Mouse (Mus musculus) Patski (cell line): ENCODE data around the gene Chrm1. TPM values are rescaled to one million over a fixed set of nuclear protein-coding genes. Genes with fewer than 3 reads are reported as not detected.

Experiments
- ATAC-seq: fragments of 100-300 bp; one replicate; pipeline ENCODE4 v1.8.0; 2021
- CTCF ChIA-PET: fragments of 350-600 bp; sonication (Branson Sonifier 250); formaldehyde crosslinking; loops from one replicate; lab custom pipeline; 2022; ENCODE audit warnings: inconsistent platforms; lab: Charles Lee
- POLR2A ChIA-PET: fragments of 350-600 bp; sonication (Branson Sonifier 250); formaldehyde crosslinking; loops from one replicate; lab custom pipeline; 2022; ENCODE audit warnings: antibody characterized with exemption, inconsistent platforms; lab: Charles Lee
- DNase-seq: peaks from one replicate; pipeline ENCODE4 v3.0.0-alpha.2; 2011; ENCODE audit warnings: low read depth, low spot score
- H3K27me3 ChIP-seq: fragments of 371-371 bp; one replicate; pipeline ENCODE4 v1.5.1; 2021
- CTCF ChIP-seq: fragments of 100-300 bp; IDR thresholded peaks from one replicate; pipeline ENCODE4 v1.5.1; 2021
- in situ Hi-C: fragments of 300-500 bp; cut with MboI; formaldehyde crosslinking; loops from 3 replicates; pipeline ENCODE4 v1.11.1; 2018; ENCODE audit warnings: low pct_unique_long_range_greater_than_20kb, mixed read lengths
- polyA plus RNA-seq: library from polyadenylated mRNA; unstranded; gene quantifications from one replicate; pipeline ENCODE4 v1.2.3, GENCODE M21; 2021

Chrm1 gene
- 0.01 TPM for polyA plus RNA-seq

- no peak for ATAC-seq
- ChIA-PET CTCF (interaction anchor here (0.9 to 1.9 kb wide), 4 partner anchors 9 to 20 kb away, joined by 3 to 9 read pairs (median 6); no protein-coding TSS in a partner anchor), POLR2A (no interaction called here)
- in situ Hi-C loops = no loop called here
- no peak for DNase-seq
- no peak for TF ChIP-seq CTCF
- H3K27me3 ChIP-seq = peaks cover 7% of the 10 kb centered on the region
Observed at GRCm38 (mm10) chr19:8663360-8663839, at the start of gene Chrm1. Chrm1 (plus strand) TSS chr19:8663789.

GRCm38 (mm10) chr19:8614343-8614742 lies 49.2 kb upstream of the Chrm1 start:
- H3K27me3 ChIP-seq = peaks cover 49% of the 10 kb centered on the region
- no peak for DNase-seq
- POLR2A ChIA-PET = no interaction called here
- CTCF ChIA-PET = interaction anchor here (1.9 kb wide), 1 partner anchor 36 kb away, joined by 4 read pairs; no protein-coding TSS in a partner anchor
- TF ChIP-seq CTCF = no peak
- ATAC-seq = no peak
- in situ Hi-C loops = no loop called here

GRCm38 (mm10) chr19:8616314-8616713 lies 47.3 kb upstream of the Chrm1 start:
- ATAC-seq = no peak
- TF ChIP-seq CTCF = no peak
- in situ Hi-C loops = no loop called here
- peaks cover 43% of the 10 kb centered on the region for H3K27me3 ChIP-seq
- ChIA-PET CTCF (no interaction called here), POLR2A (no interaction called here)
- DNase-seq = no peak

GRCm38 (mm10) chr19:8617904-8618303 lies 45.7 kb upstream of the Chrm1 start, which contains the start of gene Slc22a6:
Slc22a6 (plus strand) TSS chr19:8618039.
- CTCF ChIA-PET = no interaction called here
- no peak for DNase-seq
- peaks cover 38% of the 10 kb centered on the region for H3K27me3 ChIP-seq
- TF ChIP-seq CTCF = no peak
- in situ Hi-C loops = no loop called here
- no peak for ATAC-seq
- POLR2A ChIA-PET = no interaction called here

- in situ Hi-C loops = no loop called here
- ATAC-seq (no peak), DNase-seq (no peak)
- TF ChIP-seq CTCF = no peak
- ChIA-PET POLR2A (no interaction called here), CTCF (interaction anchor here (1.5 kb wide), 1 partner anchor 11 kb away, joined by 3 read pairs; no protein-coding TSS in a partner anchor)
- peaks cover 29% of the 10 kb centered on the region for H3K27me3 ChIP-seq
Observed at GRCm38 (mm10) chr19:8621098-8621497, 42.5 kb upstream of the Chrm1 start.

GRCm38 (mm10) chr19:8630249-8630648 lies 33.3 kb upstream of the Chrm1 start:
- in situ Hi-C loops = loop anchor here (25.0 kb wide), 1 partner anchor 1082 kb away; no protein-coding TSS in a partner anchor

GRCm38 (mm10) chr19:8630826-8631225 lies 32.8 kb upstream of the Chrm1 start:
- ATAC-seq = no peak
- DNase-seq = no peak
- in situ Hi-C loops = loop anchor here (25.0 kb wide), 1 partner anchor 1081 kb away; no protein-coding TSS in a partner anchor

More at GRCm38 (mm10) chr19:8630249-8630648, 33.3 kb upstream of the Chrm1 start:
- ChIA-PET CTCF (no interaction called here), POLR2A (no interaction called here)
- H3K27me3 ChIP-seq = peaks cover 35% of the 10 kb centered on the region
- no peak for TF ChIP-seq CTCF
- DNase-seq (no peak), ATAC-seq (no peak)

GRCm38 (mm10) chr19:8632029-8632428 lies 31.6 kb upstream of the Chrm1 start:
- in situ Hi-C loops = loop anchor here (25.0 kb wide), 1 partner anchor 1080 kb away; no protein-coding TSS in a partner anchor
- H3K27me3 ChIP-seq = peaks cover 20% of the 10 kb centered on the region
- POLR2A ChIA-PET = interaction anchor here (1.1 kb wide), 1 partner anchor 14 kb away, joined by 5 read pairs; no protein-coding TSS in a partner anchor
- no peak for TF ChIP-seq CTCF
- CTCF ChIA-PET = interaction anchor here (0.8 kb wide), 1 partner anchor 10 kb away, joined by 3 read pairs; no protein-coding TSS in a partner anchor
- no peak for DNase-seq
- ATAC-seq = no peak

More at GRCm38 (mm10) chr19:8630826-8631225, 32.8 kb upstream of the Chrm1 start:
- peaks cover 31% of the 10 kb centered on the region for H3K27me3 ChIP-seq
- POLR2A ChIA-PET = no interaction called here
- TF ChIP-seq CTCF = no peak
- CTCF ChIA-PET = no interaction called here

GRCm38 (mm10) chr19:8642086-8642485 lies 21.5 kb upstream of the Chrm1 start:
- ATAC-seq (no peak), DNase-seq (no peak)
- in situ Hi-C loops = loop anchor here (25.0 kb wide), 1 partner anchor 1070 kb away; no protein-coding TSS in a partner anchor
- TF ChIP-seq CTCF = no peak
- H3K27me3 ChIP-seq = peaks cover 11% of the 10 kb centered on the region
- ChIA-PET POLR2A (no interaction called here), CTCF (interaction anchor here (1.0 kb wide), 1 partner anchor 1208 kb away, joined by 3 read pairs; no protein-coding TSS in a partner anchor)

- TF ChIP-seq CTCF = no peak
- ATAC-seq = no peak
- in situ Hi-C loops = loop anchor here (25.0 kb wide), 1 partner anchor 1066 kb away; no protein-coding TSS in a partner anchor
- no peak for DNase-seq
- POLR2A ChIA-PET = no interaction called here
- H3K27me3 ChIP-seq = peaks cover 14% of the 10 kb centered on the region
- CTCF ChIA-PET = no interaction called here
Observed at GRCm38 (mm10) chr19:8646393-8646792, 17.2 kb upstream of the Chrm1 start.

- ChIA-PET CTCF (no interaction called here), POLR2A (no interaction called here)
- DNase-seq (no peak), ATAC-seq (no peak)
- no peak for TF ChIP-seq CTCF
- H3K27me3 ChIP-seq = no peaks in the 10 kb centered on the region
- in situ Hi-C loops = no loop called here
Observed at GRCm38 (mm10) chr19:8655833-8656232, 7.8 kb upstream of the Chrm1 start.
